Mouse (Mus musculus) kidney, embryonic 16.5 days (tissue): ENCODE measurements around the gene Cysrt1. TPM values are rescaled to one million over a fixed set of nuclear protein-coding genes. Genes with fewer than 3 reads are reported as not detected.
"Not testable (repeated sequence)": the region's sequence is repeated elsewhere in the genome, so short reads cannot be mapped to it uniquely, and the experiment has no call there.

Source experiments
- ATAC-seq: fragments of 200-750 bp; cut with Nextera tagmentation; 2 replicates; pipeline ENCODE4 v1.8.0; 2017; ENCODE audit warnings: moderate TSS enrichment; ENCODE audit not compliant: low FRiP score, low TSS enrichment
- H3K27ac ChIP-seq: fragments of 300-500 bp; sonication (generic); 2 replicates; pipeline ENCODE4 v1.5.1; 2014; ENCODE audit warnings: low read length
- H3K27me3 ChIP-seq: fragments of 300-500 bp; sonication (generic); 2 replicates; pipeline ENCODE4 v1.6.1; 2014; ENCODE audit warnings: low read length, control low read depth, mixed read lengths; ENCODE audit not compliant: insufficient read depth
- H3K36me3 ChIP-seq: fragments of 300-500 bp; sonication (generic); 2 replicates; pipeline ENCODE4 v1.6.1; 2014; ENCODE audit warnings: low read length, control low read depth, mixed read lengths; ENCODE audit not compliant: insufficient read depth
- H3K4me1 ChIP-seq: fragments of 300-500 bp; sonication (generic); 2 replicates; pipeline ENCODE4 v1.6.1; 2014; ENCODE audit warnings: low read length, control low read depth, mixed read lengths; ENCODE audit not compliant: insufficient read depth
- H3K4me2 ChIP-seq: fragments of 300-500 bp; sonication (generic); replicated peaks from 2 replicates; pipeline ENCODE4 v1.6.1; 2014; ENCODE audit warnings: low read depth, low read length
- H3K4me3 ChIP-seq: fragments of 300-500 bp; sonication (generic); 2 replicates; pipeline ENCODE4 v1.5.1; 2014; ENCODE audit warnings: mild to moderate bottlenecking, low read length
- H3K9ac ChIP-seq: fragments of 300-500 bp; sonication (generic); replicated peaks from 2 replicates; pipeline ENCODE4 v1.6.1; 2014; ENCODE audit warnings: low read length
- H3K9me3 ChIP-seq: fragments of 300-500 bp; sonication (generic); 2 replicates; pipeline ENCODE4 v1.6.1; 2016; ENCODE audit warnings: low read length, control low read depth
- WGBS: fragments of 180-500 bp; shearing (Covaris S2); extraction: QIAGEN DNeasy Blood & Tissue Kit; methylation state at CpG from one replicate; pipeline ENCODE4 v1.1.7; 2014; 5-methylcytosine and 5-hydroxymethylcytosine counted together
- polyA plus RNA-seq: library from polyadenylated mRNA; unstranded; fragments of >200 nt; fragmentation: Nextera tagmentation; extraction: Ambion mirVana; gene quantifications from 2 replicates; pipeline ENCODE4 v1.2.1, GENCODE M21; 2015

Cysrt1 gene
- polyA plus RNA-seq, 1 experiment from 2014 or later: 0.30 TPM

- H3K4me1 ChIP-seq: peaks cover 17% of the 10 kb centered on the region
- H3K9me3 ChIP-seq, ATAC-seq, H3K27me3 ChIP-seq, H3K36me3 ChIP-seq, H3K27ac ChIP-seq: not testable (repeated sequence)
- WGBS: 53% methylated on average over 10 of the region's 12 CpGs
- H3K4me2 ChIP-seq: peak overlapping the region; percentile 99
- peak overlapping the region; percentile 93 for H3K9ac ChIP-seq
- H3K4me3 ChIP-seq: peak overlapping the region; percentile 98
These were observed 14.3 kb upstream of the Cysrt1 start for GRCm38 (mm10) chr2:25256443-25257109.

GRCm38 (mm10) chr2:25255284-25255779 lies 13.1 kb upstream of the Cysrt1 start, which contains the start of gene Tmem203:
Gene Tmem203, plus strand, starts transcription at chr2:25255439.
- H3K4me2 ChIP-seq: peak within 1 kb of the TSS; percentile 99
- H3K27me3 ChIP-seq: no peaks in the 10 kb centered on the region
- H3K36me3 ChIP-seq: peaks cover 18% of the 10 kb centered on the region
- H3K9ac ChIP-seq: peak within 1 kb of the TSS; percentile 93
- peak within 1 kb of the TSS; percentile 76 for H3K27ac ChIP-seq
- H3K9me3 ChIP-seq: no peaks in the 10 kb centered on the region
- H3K4me3 ChIP-seq: peak within 1 kb of the TSS; percentile 98
- peaks cover 17% of the 10 kb centered on the region for H3K4me1 ChIP-seq
- peak; percentile 89 for ATAC-seq
- WGBS: 0% methylated on average over 39 of the region's 39 CpGs

GRCm38 (mm10) chr2:25252331-25252730 lies 10.1 kb upstream of the Cysrt1 start:
- Histone ChIP-seq H3K9me3 (no peaks in the 10 kb centered on the region), H3K4me1 (peaks cover 17% of the 10 kb centered on the region), H3K9ac (no peak overlapping the region), H3K36me3 (peaks cover 41% of the 10 kb centered on the region), H3K4me3 (no peak overlapping the region), H3K27ac (no peak overlapping the region), H3K27me3 (no peaks in the 10 kb centered on the region), H3K4me2 (no peak overlapping the region)
- WGBS: 82% methylated on average over 1 of the region's 1 CpGs
- no peak for ATAC-seq

GRCm38 (mm10) chr2:25246183-25247072 lies 4.2 kb upstream of the Cysrt1 start, which contains the start of gene AL732309.1:
Gene AL732309.1, minus strand, starts transcription at chr2:25246863.
- Histone ChIP-seq H3K36me3 (peaks cover 38% of the 10 kb centered on the region), H3K9ac (no peak within 1 kb of the TSS), H3K4me3 (no peak within 1 kb of the TSS), H3K27ac (no peak within 1 kb of the TSS), H3K4me1 (peaks cover 15% of the 10 kb centered on the region), H3K4me2 (no peak within 1 kb of the TSS), H3K9me3 (no peaks in the 10 kb centered on the region), H3K27me3 (peaks cover 17% of the 10 kb centered on the region)
- 82% methylated on average over 10 of the region's 10 CpGs for WGBS
- no peak for ATAC-seq

GRCm38 (mm10) chr2:25244144-25244543 lies 1.9 kb upstream of the Cysrt1 start:
- H3K27me3 ChIP-seq: peaks cover 20% of the 10 kb centered on the region
- 87% methylated on average over 4 of the region's 4 CpGs for WGBS
- H3K4me2 ChIP-seq: no peak overlapping the region
- H3K9me3 ChIP-seq: no peaks in the 10 kb centered on the region
- H3K4me1 ChIP-seq: peaks cover 26% of the 10 kb centered on the region
- peaks cover 19% of the 10 kb centered on the region for H3K36me3 ChIP-seq
- no peak overlapping the region for H3K4me3 ChIP-seq
- no peak overlapping the region for H3K9ac ChIP-seq
- H3K27ac ChIP-seq: no peak overlapping the region
- no peak for ATAC-seq

GRCm38 (mm10) chr2:25243342-25243741 lies 1.1 kb upstream of the Cysrt1 start:
- H3K4me3 ChIP-seq: no peak overlapping the region
- ATAC-seq: no peak
- peaks cover 20% of the 10 kb centered on the region for H3K27me3 ChIP-seq
- H3K9me3 ChIP-seq: no peaks in the 10 kb centered on the region
- H3K4me2 ChIP-seq: no peak overlapping the region
- peaks cover 26% of the 10 kb centered on the region for H3K4me1 ChIP-seq
- no peak overlapping the region for H3K9ac ChIP-seq
- H3K36me3 ChIP-seq: peaks cover 13% of the 10 kb centered on the region
- 82% methylated on average over 8 of the region's 8 CpGs for WGBS
- H3K27ac ChIP-seq: no peak overlapping the region

GRCm38 (mm10) chr2:25241438-25241775 lies 845 bp downstream of the Cysrt1 start:
- peaks cover 26% of the 10 kb centered on the region for H3K4me1 ChIP-seq
- peak overlapping the region; percentile 97 for H3K4me2 ChIP-seq
- H3K9me3 ChIP-seq: no peaks in the 10 kb centered on the region
- no peak for ATAC-seq
- peaks cover 20% of the 10 kb centered on the region for H3K27me3 ChIP-seq
- H3K4me3 ChIP-seq: peak overlapping the region; percentile 63
- WGBS: 12% methylated on average over 6 of the region's 6 CpGs
- H3K9ac ChIP-seq: peak overlapping the region; percentile 78; the same call in 1 of the 2 replicates
- 0 out of 2 replicates have a peak overlapping the region, but pooled peaks have one; percentile 56 for H3K27ac ChIP-seq
- 0 out of 2 replicates have a peak, but pooled peaks cover 3% of the 10 kb centered on the region for H3K36me3 ChIP-seq

- Histone ChIP-seq H3K9me3 (no peaks in the 10 kb centered on the region), H3K4me3 (peak overlapping the region; percentile 63), H3K27ac (peak overlapping the region; percentile 56), H3K4me2 (peak overlapping the region; percentile 97), H3K9ac (peak overlapping the region; percentile 55), H3K4me1 (peaks cover 26% of the 10 kb centered on the region), H3K36me3 (0 out of 2 replicates have a peak, but pooled peaks cover 3% of the 10 kb centered on the region), H3K27me3 (peaks cover 20% of the 10 kb centered on the region)
- WGBS: 1% methylated on average over 29 of the region's 29 CpGs
- peak; percentile 88 for ATAC-seq
These were observed 1.4 kb downstream of the Cysrt1 start for GRCm38 (mm10) chr2:25240723-25241437.

- Histone ChIP-seq H3K9ac (peak overlapping the region; percentile 55), H3K36me3 (0 out of 2 replicates have a peak, but pooled peaks cover under 1% of the 10 kb centered on the region), H3K27me3 (peaks cover 20% of the 10 kb centered on the region), H3K4me2 (peak overlapping the region; percentile 97), H3K4me1 (peaks cover 26% of the 10 kb centered on the region), H3K4me3 (peak overlapping the region; percentile 63), H3K9me3 (no peaks in the 10 kb centered on the region), H3K27ac (peak overlapping the region; percentile 56)
- peak; percentile 12 for ATAC-seq
- 51% methylated on average over 8 of the region's 8 CpGs for WGBS
These were observed 1.9 kb downstream of the Cysrt1 start for GRCm38 (mm10) chr2:25240310-25240709.
